Mouse (Mus musculus) neural tube, embryonic 11.5 days (tissue): ENCODE measurements at regions not wholly inside any gene's neighbourhood (a gene's known extent, or its start where the extent isn't known, plus 50 kb on each side); places are given as distances from the start of the nearest gene placed in this dataset.

ENCODE experiments used
- ATAC-seq: fragments of 200-750 bp; cut with Nextera tagmentation; 2 replicates; pipeline ENCODE4 v1.8.0; 2017; ENCODE audit warnings: moderate number of reproducible peaks, mild to moderate bottlenecking, moderate TSS enrichment, moderate library complexity; ENCODE audit not compliant: insufficient read depth, low FRiP score, low TSS enrichment
- DNase-seq: peaks from one replicate; pipeline ENCODE4 v3.0.0-alpha.2; 2015; ENCODE audit warnings: low spot score
- H3K27ac ChIP-seq: fragments of 300-500 bp; sonication (generic); 2 replicates; pipeline ENCODE4 v1.5.1; 2014; ENCODE audit warnings: low read depth, mild to moderate bottlenecking, low read length
- H3K27me3 ChIP-seq: fragments of 300-500 bp; sonication (generic); 2 replicates; pipeline ENCODE4 v1.6.1; 2014; ENCODE audit warnings: mild to moderate bottlenecking, low read length, mixed read lengths; ENCODE audit not compliant: control insufficient read depth, insufficient read depth
- H3K36me3 ChIP-seq: fragments of 300-500 bp; sonication (generic); 2 replicates; pipeline ENCODE4 v1.6.1; 2014; ENCODE audit warnings: mild to moderate bottlenecking, low read length, moderate library complexity, mixed read lengths; ENCODE audit not compliant: control insufficient read depth, insufficient read depth
- H3K4me1 ChIP-seq: fragments of 300-500 bp; sonication (generic); 2 replicates; pipeline ENCODE4 v1.6.1; 2014; ENCODE audit warnings: low read length, mixed read lengths; ENCODE audit not compliant: control insufficient read depth, insufficient read depth
- H3K4me2 ChIP-seq: fragments of 300-500 bp; sonication (generic); 2 replicates; pipeline ENCODE4 v1.6.1; 2014; ENCODE audit warnings: low read depth, mild to moderate bottlenecking, moderate library complexity
- H3K4me3 ChIP-seq: fragments of 300-500 bp; sonication (generic); 2 replicates; pipeline ENCODE4 v1.5.1; 2014; ENCODE audit warnings: low read depth, low read length
- H3K9ac ChIP-seq: fragments of 300-500 bp; sonication (generic); 2 replicates; pipeline ENCODE4 v1.6.1; 2014; ENCODE audit warnings: mild to moderate bottlenecking, low read length
- H3K9me3 ChIP-seq: fragments of 300-500 bp; sonication (generic); 2 replicates; pipeline ENCODE4 v1.6.1; 2016; ENCODE audit warnings: low read length; ENCODE audit not compliant: control insufficient read depth
- WGBS: fragments of 180-500 bp; shearing (Covaris S2); extraction: QIAGEN DNeasy Blood & Tissue Kit; methylation state at CpG from one replicate; pipeline ENCODE4 v1.1.7; 2014; 5-methylcytosine and 5-hydroxymethylcytosine counted together

GRCm38 (mm10) chr6:100363683-100364082 lies 76.4 kb upstream of the Rybp start:
- H3K36me3 ChIP-seq, result no peaks in the 10 kb centered on the region
- H3K4me1 ChIP-seq, result no peaks in the 10 kb centered on the region
- H3K9me3 ChIP-seq, result no peaks in the 10 kb centered on the region
- no peak overlapping the region for H3K4me2 ChIP-seq
- H3K27ac ChIP-seq, result no peak overlapping the region
- no peak for ATAC-seq
- no peak overlapping the region for H3K4me3 ChIP-seq
- H3K27me3 ChIP-seq, result no peaks in the 10 kb centered on the region
- 68% methylated on average over 5 of the region's 5 CpGs for WGBS
- no peak overlapping the region for H3K9ac ChIP-seq
- DNase-seq, result no peak

GRCm38 (mm10) chr6:100356617-100357399 lies 69.5 kb upstream of the Rybp start:
- Histone ChIP-seq H3K9ac (no peak overlapping the region), H3K9me3 (no peaks in the 10 kb centered on the region), H3K27ac (no peak overlapping the region), H3K27me3 (no peaks in the 10 kb centered on the region), H3K36me3 (no peaks in the 10 kb centered on the region), H3K4me2 (no peak overlapping the region), H3K4me3 (no peak overlapping the region), H3K4me1 (no peaks in the 10 kb centered on the region)
- 90% methylated on average over 11 of the region's 11 CpGs for WGBS
- DNase-seq, result no peak
- ATAC-seq, result no peak

- 90% methylated on average over 9 of the region's 9 CpGs for WGBS
- Histone ChIP-seq H3K9me3 (no peaks in the 10 kb centered on the region), H3K4me1 (no peaks in the 10 kb centered on the region), H3K36me3 (no peaks in the 10 kb centered on the region), H3K9ac (no peak overlapping the region), H3K27me3 (no peaks in the 10 kb centered on the region), H3K27ac (no peak overlapping the region), H3K4me3 (no peak overlapping the region), H3K4me2 (no peak overlapping the region)
- DNase-seq (no peak), ATAC-seq (no peak)
Observed at GRCm38 (mm10) chr6:100355858-100356257, 68.6 kb upstream of the Rybp start.

GRCm38 (mm10) chr6:100347481-100347880 lies 60.2 kb upstream of the Rybp start:
- WGBS, result 77% methylated on average over 7 of the region's 7 CpGs
- no peak for ATAC-seq

GRCm38 (mm10) chr6:100345073-100345472 lies 57.8 kb upstream of the Rybp start:
- H3K27me3 ChIP-seq, result no peaks in the 10 kb centered on the region
- DNase-seq (no peak), ATAC-seq (no peak)
- no peaks in the 10 kb centered on the region for H3K4me1 ChIP-seq
- H3K9me3 ChIP-seq, result no peaks in the 10 kb centered on the region
- H3K4me2 ChIP-seq, result no peak overlapping the region
- H3K4me3 ChIP-seq, result no peak overlapping the region
- H3K27ac ChIP-seq, result no peak overlapping the region
- 83% methylated on average over 3 of the region's 3 CpGs for WGBS
- H3K9ac ChIP-seq, result no peak overlapping the region
- no peaks in the 10 kb centered on the region for H3K36me3 ChIP-seq

More at GRCm38 (mm10) chr6:100347481-100347880, 60.2 kb upstream of the Rybp start:
- Histone ChIP-seq H3K9me3 (no peaks in the 10 kb centered on the region), H3K4me1 (no peaks in the 10 kb centered on the region), H3K4me3 (no peak overlapping the region), H3K36me3 (no peaks in the 10 kb centered on the region), H3K27ac (no peak overlapping the region), H3K9ac (no peak overlapping the region), H3K27me3 (no peaks in the 10 kb centered on the region), H3K4me2 (no peak overlapping the region)
- no peak for DNase-seq

GRCm38 (mm10) chr6:100341305-100342290 lies 54.3 kb upstream of the Rybp start:
- Histone ChIP-seq H3K36me3 (no peaks in the 10 kb centered on the region), H3K4me3 (no peak overlapping the region), H3K27ac (no peak overlapping the region), H3K27me3 (no peaks in the 10 kb centered on the region), H3K4me1 (peaks cover 2% of the 10 kb centered on the region), H3K9ac (no peak overlapping the region), H3K4me2 (no peak overlapping the region), H3K9me3 (no peaks in the 10 kb centered on the region)
- ATAC-seq (no peak), DNase-seq (no peak)
- 66% methylated on average over 13 of the region's 13 CpGs for WGBS

GRCm38 (mm10) chr6:100338291-100338690 lies 51.0 kb upstream of the Rybp start:
- Histone ChIP-seq H3K27me3 (no peaks in the 10 kb centered on the region), H3K9ac (no peak overlapping the region), H3K27ac (no peak overlapping the region), H3K4me2 (no peak overlapping the region), H3K9me3 (no peaks in the 10 kb centered on the region), H3K36me3 (no peaks in the 10 kb centered on the region), H3K4me3 (no peak overlapping the region), H3K4me1 (peaks cover 14% of the 10 kb centered on the region)
- WGBS, result 94% methylated on average over 4 of the region's 4 CpGs
- DNase-seq (no peak), ATAC-seq (no peak)
